Mouse (Mus musculus): Measurements from ENCODE around the gene Slc9a6. TPM values are rescaled to one million over a fixed set of nuclear protein-coding genes. Genes with fewer than 3 reads are reported as not detected.

The Slc9a6 gene
- polyA plus RNA-seq, 1 experiment = 73.8 TPM

Other genes with a start within 250 kb of the Slc9a6 start
- gene Smim10l2a, start 235.2 kb upstream of the Slc9a6 start, polyA plus RNA-seq (2012; rRNA removed) = 15.0 and 19.2 TPM in 2 replicates
- not detected in 2 replicates for gene Gm2174, start 161.8 kb upstream of the Slc9a6 start, polyA plus RNA-seq (2012; rRNA removed)
- 71.6 and 84.1 TPM in 2 replicates for gene Ints6l, start 154.9 kb upstream of the Slc9a6 start, polyA plus RNA-seq (2012; rRNA removed)
- gene Gm10477, start 85.0 kb upstream of the Slc9a6 start, polyA plus RNA-seq (2012; rRNA removed) = not detected in 2 replicates
- gene Gm648, start 60.2 kb upstream of the Slc9a6 start, polyA plus RNA-seq (2012; rRNA removed) = 0.17 TPM in 1 of 2 replicates, not detected in the other
- gene Mmgt1, start 11.7 kb upstream of the Slc9a6 start, polyA plus RNA-seq (2012; rRNA removed) = 22.4 and 23.2 TPM in 2 replicates
- 249 and 284 TPM in 2 replicates for gene Fhl1, start 122.0 kb downstream of the Slc9a6 start, polyA plus RNA-seq (2012; rRNA removed)
- 0.04 and 0.18 TPM in 2 replicates for gene Map7d3, start 212.6 kb downstream of the Slc9a6 start, polyA plus RNA-seq (2012; rRNA removed)